ENCODE assay signal across 19 mouse cellular contexts in genomic region chr9:68341511-68341910, GRCm38 (mm10).
"Had no signal": no experiment of that assay in that cellular context is flagged by ENCODE, and none has a peak within 500 bp of the region (broad histone marks: within the 10 kb centered on the region; RNA-seq: fewer than 3 reads in every experiment).

No protein-coding gene starts in this region.

- H3K4me3 ChIP-seq: layer of hippocampus, adult 2 months; limb, embryonic 12.5 days; limb, embryonic 15.5 days; megakaryocyte, embryonic 14.5 days; midbrain, embryonic 10.5 days; midbrain, embryonic 13.5 days; myocyte; neural tube, embryonic 13.5 days; stomach, embryonic 15.5 days had no signal

- H3K27ac ChIP-seq: kidney, postnatal 0 days; layer of hippocampus, adult 2 months; limb, embryonic 12.5 days; limb, embryonic 15.5 days; liver, embryonic 14.5 days; midbrain, embryonic 10.5 days; midbrain, embryonic 13.5 days; neural tube, embryonic 13.5 days; stomach, embryonic 15.5 days had no signal

- DNase-seq: kidney, postnatal 25 days; layer of hippocampus, adult 9-11 months; liver, postnatal 0 days; lung, embryonic 14.5 days; retina, postnatal 1 day; right cerebral cortex, postnatal 25 days; spleen, adult 18-20 months; thymus, postnatal 25 days had no signal
